Mouse (Mus musculus) lung, postnatal 14 days (tissue): Measurements from ENCODE around the gene Bfar.
"Not testable (repeated sequence)": the region's sequence is repeated elsewhere in the genome, so short reads cannot be mapped to it uniquely, and the experiment has no call there.

Experiments used
- DNase-seq: peaks from one replicate; pipeline ENCODE4 v3.0.0; 2021

Bfar gene

GRCm38 (mm10) chr16:13671685-13672385 is at the start of gene Bfar, which contains the start of gene 3110001I22Rik:
Gene Bfar (plus strand): TSS chr16:13671858.
Gene 3110001I22Rik (plus strand): TSS chr16:13671929.
- DNase-seq = peak; percentile 90

GRCm38 (mm10) chr16:13628345-13628744 is 43.3 kb upstream of the Bfar start:
- no peak for DNase-seq

- not testable (repeated sequence) for DNase-seq
These were observed 33.5 kb upstream of the Bfar start for GRCm38 (mm10) chr16:13638198-13638597.

- DNase-seq = no peak
These were observed 32.1 kb upstream of the Bfar start for GRCm38 (mm10) chr16:13639508-13639907.

GRCm38 (mm10) chr16:13640064-13640463 is 31.6 kb upstream of the Bfar start:
- peak; percentile 14 for DNase-seq

GRCm38 (mm10) chr16:13644474-13644873 is 27.2 kb upstream of the Bfar start:
- no peak for DNase-seq

GRCm38 (mm10) chr16:13645930-13646329 is 25.7 kb upstream of the Bfar start:
- no peak for DNase-seq

- DNase-seq = no peak
These were observed 12.8 kb upstream of the Bfar start for GRCm38 (mm10) chr16:13658886-13659285.

- DNase-seq = no peak
These were observed 10.9 kb upstream of the Bfar start for GRCm38 (mm10) chr16:13660736-13661135.

- DNase-seq = peak; percentile 93
These were observed 3.7 kb upstream of the Bfar start, which contains the start of gene Parn for GRCm38 (mm10) chr16:13667878-13668343. Gene Parn (minus strand): TSS chr16:13668170.

GRCm38 (mm10) chr16:13668402-13669108 is 3.1 kb upstream of the Bfar start:
- DNase-seq = no peak

GRCm38 (mm10) chr16:13669282-13669681 is 2.4 kb upstream of the Bfar start:
- DNase-seq = no peak

- not testable (repeated sequence) for DNase-seq
These were observed 762 bp upstream of the Bfar start for GRCm38 (mm10) chr16:13670896-13671295.

- peak; percentile 70 for DNase-seq
These were observed 784 bp downstream of the Bfar start for GRCm38 (mm10) chr16:13672386-13672898.

- no peak for DNase-seq
These were observed 1.5 kb downstream of the Bfar start for GRCm38 (mm10) chr16:13673114-13673513.

- no peak for DNase-seq
These were observed 2.9 kb downstream of the Bfar start for GRCm38 (mm10) chr16:13674511-13674910.

GRCm38 (mm10) chr16:13678601-13679319 is 7.1 kb downstream of the Bfar start:
- DNase-seq = no peak

GRCm38 (mm10) chr16:13698998-13699397 is 27.3 kb downstream of the Bfar start:
- DNase-seq = no peak

GRCm38 (mm10) chr16:13702184-13702583 is 30.5 kb downstream of the Bfar start:
- no peak for DNase-seq

- no peak for DNase-seq
These were observed 33.0 kb downstream of the Bfar start for GRCm38 (mm10) chr16:13704676-13705075.

GRCm38 (mm10) chr16:13714910-13715309 is 43.3 kb downstream of the Bfar start:
- DNase-seq = no peak

- DNase-seq = no peak
These were observed 45.3 kb downstream of the Bfar start for GRCm38 (mm10) chr16:13716821-13717553.
